Mouse (Mus musculus) kidney, embryonic 14.5 days (tissue): ENCODE measurements around the gene Hscb. TPM values are rescaled to one million over a fixed set of nuclear protein-coding genes. Genes with fewer than 3 reads are reported as not detected.

Experiments used
- ATAC-seq: fragments of 200-750 bp; cut with Nextera tagmentation; 2 replicates; pipeline ENCODE4 v1.8.0; 2017; ENCODE audit warnings: moderate number of reproducible peaks, mild to moderate bottlenecking, moderate TSS enrichment, moderate library complexity; ENCODE audit not compliant: low FRiP score, low TSS enrichment
- H3K27ac ChIP-seq: fragments of 300-500 bp; sonication (generic); 2 replicates; pipeline ENCODE4 v1.5.1; 2014; ENCODE audit warnings: low read depth, mild to moderate bottlenecking, low read length, moderate library complexity, mixed read lengths
- H3K27me3 ChIP-seq: fragments of 300-500 bp; sonication (generic); 2 replicates; pipeline ENCODE4 v1.6.1; 2014; ENCODE audit warnings: mild to moderate bottlenecking, low read length; ENCODE audit not compliant: control insufficient read depth, insufficient read depth
- H3K36me3 ChIP-seq: fragments of 300-500 bp; sonication (generic); 2 replicates; pipeline ENCODE4 v1.6.1; 2014; ENCODE audit warnings: low read length, mixed read lengths; ENCODE audit not compliant: control insufficient read depth, insufficient read depth
- H3K4me1 ChIP-seq: fragments of 300-500 bp; sonication (generic); 2 replicates; pipeline ENCODE4 v1.6.1; 2014; ENCODE audit warnings: low read length, mixed read lengths; ENCODE audit not compliant: control insufficient read depth, insufficient read depth
- H3K4me2 ChIP-seq: fragments of 300-500 bp; sonication (generic); replicated peaks from 2 replicates; pipeline ENCODE4 v1.6.1; 2014; ENCODE audit warnings: low read depth, mild to moderate bottlenecking, low read length
- H3K4me3 ChIP-seq: fragments of 300-500 bp; sonication (generic); 2 replicates; pipeline ENCODE4 v1.5.1; 2014; ENCODE audit warnings: mild to moderate bottlenecking, low read length
- H3K9ac ChIP-seq: fragments of 300-500 bp; sonication (generic); 2 replicates; pipeline ENCODE4 v1.6.1; 2014; ENCODE audit warnings: low read depth, mild to moderate bottlenecking, low read length, moderate library complexity
- H3K9me3 ChIP-seq: fragments of 300-500 bp; sonication (generic); 2 replicates; pipeline ENCODE4 v1.6.1; 2016; ENCODE audit warnings: low read length; ENCODE audit not compliant: control insufficient read depth
- WGBS: fragments of 180-500 bp; shearing (Covaris S2); extraction: QIAGEN DNeasy Blood & Tissue Kit; methylation state at CpG from one replicate; pipeline ENCODE4 v1.1.7; 2014; 5-methylcytosine and 5-hydroxymethylcytosine counted together
- polyA plus RNA-seq: library from polyadenylated mRNA; unstranded; fragments of >200 nt; fragmentation: Nextera tagmentation; extraction: Ambion mirVana; gene quantifications from 2 replicates; pipeline ENCODE4 v1.2.1, GENCODE M21; 2014

Gene Hscb
- polyA plus RNA-seq, 1 experiment from 2014 or later, result 31.3 TPM

GRCm38 (mm10) chr5:110873160-110873559 lies 33.6 kb upstream of the Hscb start:
- Histone ChIP-seq H3K4me3 (no peak overlapping the region), H3K27me3 (no peaks in the 10 kb centered on the region), H3K4me1 (no peaks in the 10 kb centered on the region), H3K4me2 (no peak overlapping the region), H3K9me3 (no peaks in the 10 kb centered on the region), H3K9ac (no peak overlapping the region), H3K27ac (no peak overlapping the region), H3K36me3 (peaks cover 5% of the 10 kb centered on the region; the same call in 1 of the 2 replicates)
- WGBS, result 91% methylated on average over 6 of the region's 6 CpGs
- ATAC-seq, result no peak

DNA sequence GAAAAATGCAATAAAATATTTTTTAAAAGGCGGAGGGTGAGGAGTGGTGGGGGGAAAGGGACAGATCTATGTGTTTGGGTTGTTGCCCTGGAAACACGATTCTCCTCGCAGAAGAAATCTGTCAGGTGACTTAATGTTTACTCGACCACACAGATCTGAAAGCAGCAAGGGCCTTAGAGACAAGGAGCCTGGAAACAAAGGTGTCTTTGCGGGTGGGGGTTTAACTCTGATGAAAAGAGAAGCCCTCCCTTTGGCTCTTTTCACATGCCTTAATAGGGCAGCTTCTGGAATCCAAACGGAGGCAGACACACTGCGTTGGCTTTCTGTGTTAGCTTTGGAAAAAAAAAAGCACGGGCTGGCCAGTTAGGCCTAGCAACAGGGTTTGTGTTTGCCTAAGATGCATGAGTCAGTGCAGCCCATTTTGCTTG lies 29.7 kb upstream of the Hscb start:
- no peaks in the 10 kb centered on the region for H3K4me1 ChIP-seq
- no peaks in the 10 kb centered on the region for H3K27me3 ChIP-seq
- no peaks in the 10 kb centered on the region for H3K9me3 ChIP-seq
- WGBS, result 70% methylated on average over 8 of the region's 8 CpGs
- H3K4me2 ChIP-seq, result no peak overlapping the region
- no peak overlapping the region for H3K4me3 ChIP-seq
- no peak overlapping the region for H3K9ac ChIP-seq
- no peak overlapping the region for H3K27ac ChIP-seq
- peaks cover 16% of the 10 kb centered on the region; the same call in 1 of the 2 replicates for H3K36me3 ChIP-seq
- ATAC-seq, result no peak

GRCm38 (mm10) chr5:110868460-110868859 lies 28.9 kb upstream of the Hscb start:
- H3K4me1 ChIP-seq, result no peaks in the 10 kb centered on the region
- no peak overlapping the region for H3K27ac ChIP-seq
- no peak overlapping the region for H3K4me3 ChIP-seq
- H3K36me3 ChIP-seq, result peaks cover 18% of the 10 kb centered on the region; the same call in 1 of the 2 replicates
- H3K27me3 ChIP-seq, result no peaks in the 10 kb centered on the region
- H3K9me3 ChIP-seq, result no peaks in the 10 kb centered on the region
- no peak overlapping the region for H3K9ac ChIP-seq
- ATAC-seq, result no peak
- H3K4me2 ChIP-seq, result no peak overlapping the region
- WGBS, result 81% methylated on average over 4 of the region's 4 CpGs

GRCm38 (mm10) chr5:110860445-110860844 lies 20.9 kb upstream of the Hscb start:
- Histone ChIP-seq H3K4me2 (no peak overlapping the region), H3K27ac (no peak overlapping the region), H3K4me3 (no peak overlapping the region), H3K9me3 (no peaks in the 10 kb centered on the region), H3K36me3 (peaks cover 29% of the 10 kb centered on the region), H3K4me1 (0 out of 2 replicates have a peak, but pooled peaks cover 5% of the 10 kb centered on the region), H3K9ac (no peak overlapping the region), H3K27me3 (no peaks in the 10 kb centered on the region)
- 85% methylated on average over 5 of the region's 5 CpGs for WGBS
- no peak for ATAC-seq

- no peaks in the 10 kb centered on the region for H3K27me3 ChIP-seq
- peak overlapping the region; percentile 76 for H3K27ac ChIP-seq
- peaks cover 28% of the 10 kb centered on the region for H3K36me3 ChIP-seq
- 29% methylated on average over 13 of the region's 13 CpGs for WGBS
- no peak overlapping the region; the same call in 1 of the 2 replicates for H3K4me2 ChIP-seq
- ATAC-seq, result peak; percentile 80
- no peak overlapping the region for H3K9ac ChIP-seq
- H3K4me3 ChIP-seq, result peak overlapping the region; percentile 17
- H3K9me3 ChIP-seq, result no peaks in the 10 kb centered on the region
- 0 out of 2 replicates have a peak, but pooled peaks cover 5% of the 10 kb centered on the region for H3K4me1 ChIP-seq
Measured at GRCm38 (mm10) chr5:110859013-110859650, 19.6 kb upstream of the Hscb start.

GRCm38 (mm10) chr5:110857091-110857490 lies 17.5 kb upstream of the Hscb start:
- WGBS, result 83% methylated on average over 5 of the region's 5 CpGs
- no peak overlapping the region for H3K27ac ChIP-seq
- H3K9me3 ChIP-seq, result no peaks in the 10 kb centered on the region
- 0 out of 2 replicates have a peak, but pooled peaks cover 5% of the 10 kb centered on the region for H3K4me1 ChIP-seq
- ATAC-seq, result no peak
- no peak overlapping the region for H3K4me3 ChIP-seq
- H3K27me3 ChIP-seq, result no peaks in the 10 kb centered on the region
- no peak overlapping the region for H3K4me2 ChIP-seq
- H3K36me3 ChIP-seq, result peaks cover 23% of the 10 kb centered on the region
- no peak overlapping the region for H3K9ac ChIP-seq

- Histone ChIP-seq H3K27me3 (no peaks in the 10 kb centered on the region), H3K4me3 (no peak overlapping the region), H3K36me3 (peaks cover 41% of the 10 kb centered on the region), H3K9ac (no peak overlapping the region), H3K4me1 (no peaks in the 10 kb centered on the region), H3K27ac (no peak overlapping the region), H3K9me3 (no peaks in the 10 kb centered on the region), H3K4me2 (no peak overlapping the region)
- no peak for ATAC-seq
- 90% methylated on average over 1 of the region's 1 CpGs for WGBS
Measured at GRCm38 (mm10) chr5:110852990-110853389, 13.4 kb upstream of the Hscb start.

GRCm38 (mm10) chr5:110841046-110841862 lies 1.7 kb upstream of the Hscb start:
- Histone ChIP-seq H3K27me3 (no peaks in the 10 kb centered on the region), H3K9ac (no peak overlapping the region), H3K4me3 (peak overlapping the region; percentile 78; the same call in 1 of the 2 replicates)

GRCm38 (mm10) chr5:110840465-110840864 lies 888 bp upstream of the Hscb start:
- WGBS, result 10% methylated on average over 4 of the region's 4 CpGs
- Histone ChIP-seq H3K36me3 (peaks cover 20% of the 10 kb centered on the region; the same call in 1 of the 2 replicates), H3K27me3 (no peaks in the 10 kb centered on the region), H3K9ac (peak overlapping the region; percentile 65), H3K4me2 (peak overlapping the region; percentile 53), H3K4me3 (peak overlapping the region; percentile 78), H3K9me3 (no peaks in the 10 kb centered on the region), H3K4me1 (peaks cover 6% of the 10 kb centered on the region; the same call in 1 of the 2 replicates), H3K27ac (peak overlapping the region; percentile 85)
- no peak for ATAC-seq

More at GRCm38 (mm10) chr5:110841046-110841862, 1.7 kb upstream of the Hscb start:
- Histone ChIP-seq H3K4me1 (peaks cover 6% of the 10 kb centered on the region; the same call in 1 of the 2 replicates), H3K9me3 (no peaks in the 10 kb centered on the region), H3K36me3 (peaks cover 25% of the 10 kb centered on the region; the same call in 1 of the 2 replicates), H3K4me2 (no peak overlapping the region), H3K27ac (no peak overlapping the region)
- 89% methylated on average over 14 of the region's 14 CpGs for WGBS
- ATAC-seq, result no peak
